Comparison of ENCODE assay signal across 8 mouse cellular contexts in genomic region chr8:3499751-3500150, GRCm38 (mm10). TPM values are rescaled to one million over a fixed set of nuclear protein-coding genes. Genes with fewer than 3 reads are reported as not detected.
DNase-seq lines count a peak whose midpoint lies in the region; ATAC-seq and TF ChIP-seq lines count a peak whose summit lies in the region.

No protein-coding gene starts in this region.

- 0 out of 2 replicates have a peak, but pooled peaks cover 5% of the 10 kb centered on the region for H3K4me1 ChIP-seq in kidney, embryonic 14.5 days (ENCODE audit: control insufficient read depth, insufficient read depth, low read length)
- peaks cover 20% of the 10 kb centered on the region for H3K4me1 ChIP-seq in bone marrow macrophage, adult 2 months (ENCODE audit: control insufficient read depth, insufficient read depth, low read length)
- peaks cover 47% of the 10 kb centered on the region for H3K4me1 ChIP-seq in hindbrain, embryonic 15.5 days (replicated peaks)
- peaks cover 49% of the 10 kb centered on the region for H3K4me1 ChIP-seq in midbrain, embryonic 13.5 days (replicated peaks)

- no peak for DNase-seq in kidney, postnatal 10 days
- no peak for DNase-seq in adrenal gland, postnatal 36 days
- DNase-seq in urinary bladder, postnatal 36 days (ENCODE audit: low spot score in 2 of 2): no peak
- DNase-seq in right cerebral cortex, postnatal 36 days (ENCODE audit: low spot score in 2 of 2): no peak

- ATAC-seq in kidney, embryonic 14.5 days (ENCODE audit: low FRiP score, low TSS enrichment): no peak; the same call in 1 of the 2 replicates
- ATAC-seq in hindbrain, embryonic 15.5 days (ENCODE audit: low FRiP score, low read depth): no peak
- peak; percentile 14; the same call in 1 of the 2 replicates for ATAC-seq in midbrain, embryonic 13.5 days

- H3K27ac ChIP-seq in kidney, embryonic 14.5 days (ENCODE audit: low read depth, low read length): peak overlapping the region; percentile 95
- peak overlapping the region; percentile 77 for H3K27ac ChIP-seq in bone marrow macrophage, adult 2 months (ENCODE audit: insufficient read depth, low read depth, low read length)
- H3K27ac ChIP-seq in hindbrain, embryonic 15.5 days (replicated peaks): peak overlapping the region; percentile 93
- H3K27ac ChIP-seq in midbrain, embryonic 13.5 days: peak overlapping the region; percentile 88

- H3K4me3 ChIP-seq in kidney, embryonic 14.5 days (ENCODE audit: low read length): peak overlapping the region; percentile 83
- H3K4me3 ChIP-seq in bone marrow macrophage, adult 2 months (ENCODE audit: insufficient read depth, low read length): peak overlapping the region; percentile 62
- peak overlapping the region; percentile 85 for H3K4me3 ChIP-seq in hindbrain, embryonic 15.5 days
- peak overlapping the region; percentile 77 for H3K4me3 ChIP-seq in midbrain, embryonic 13.5 days (replicated peaks)

- peak overlapping the region; percentile 84 for H3K4me2 ChIP-seq in kidney, embryonic 14.5 days (replicated peaks; ENCODE audit: low read depth, low read length)
- peak overlapping the region; percentile 77 for H3K4me2 ChIP-seq in hindbrain, embryonic 15.5 days
- peak overlapping the region; percentile 63 for H3K4me2 ChIP-seq in midbrain, embryonic 13.5 days (replicated peaks)

- peaks cover 11% of the 10 kb centered on the region for H3K9me3 ChIP-seq in kidney, embryonic 14.5 days (ENCODE audit: control insufficient read depth, low read length)
- no peaks in the 10 kb centered on the region for H3K9me3 ChIP-seq in hindbrain, embryonic 15.5 days
- H3K9me3 ChIP-seq in midbrain, embryonic 13.5 days: peaks cover 8% of the 10 kb centered on the region

- no peaks in the 10 kb centered on the region for H3K27me3 ChIP-seq in kidney, embryonic 14.5 days (ENCODE audit: control insufficient read depth, insufficient read depth, low read length)
- no peaks in the 10 kb centered on the region for H3K27me3 ChIP-seq in hindbrain, embryonic 15.5 days
- no peaks in the 10 kb centered on the region for H3K27me3 ChIP-seq in midbrain, embryonic 13.5 days

- no peak for TF ChIP-seq POLR2A in bone marrow macrophage, adult 2 months (IDR thresholded peaks at IDR 0.05; ENCODE audit: borderline replicate concordance, low read depth, low read length)

- peak overlapping the region; percentile 84 for H3K9ac ChIP-seq in kidney, embryonic 14.5 days (ENCODE audit: low read depth, low read length)
- H3K9ac ChIP-seq in hindbrain, embryonic 15.5 days: peak overlapping the region; percentile 69
- H3K9ac ChIP-seq in midbrain, embryonic 13.5 days (replicated peaks): peak overlapping the region; percentile 77

- no peak for TF ChIP-seq CTCF in bone marrow macrophage, adult 2 months (IDR thresholded peaks at IDR 0.05; ENCODE audit: low read depth, low read length)

- WGBS in kidney, embryonic 14.5 days: 2% methylated on average over 8 of the region's 8 CpGs
- 5% methylated on average over 8 of the region's 8 CpGs for WGBS in hindbrain, embryonic 15.5 days
- 10% methylated on average over 8 of the region's 8 CpGs for WGBS in midbrain, embryonic 13.5 days

- peaks cover 27% of the 10 kb centered on the region for H3K36me3 ChIP-seq in kidney, embryonic 14.5 days (ENCODE audit: control insufficient read depth, insufficient read depth, low read length)
- peaks cover 28% of the 10 kb centered on the region for H3K36me3 ChIP-seq in hindbrain, embryonic 15.5 days
- H3K36me3 ChIP-seq in midbrain, embryonic 13.5 days: peaks cover 30% of the 10 kb centered on the region

RNA-seq across cellular contexts. Expression of gene Mcoln1, which starts 0.5 kb away (rescaled TPM):
- 29.3 and 39.9 TPM in 2 replicates for polyA plus RNA-seq in kidney, embryonic 14.5 days (2014; fragmentation: Nextera tagmentation; extraction: Ambion mirVana)
- 112 and 117 TPM in 2 replicates for polyA plus RNA-seq in bone marrow macrophage, adult 2 months (2012; ENCODE audit: insufficient read depth, insufficient read length, missing spikeins)
- 102 and 125 TPM in 2 replicates for polyA plus RNA-seq in hindbrain, embryonic 15.5 days (2015; fragmentation: Nextera tagmentation; extraction: Ambion mirVana)
- polyA plus RNA-seq in midbrain, embryonic 13.5 days (2015; fragmentation: Nextera tagmentation; extraction: Ambion mirVana): 93.4 and 99.6 TPM in 2 replicates
- total RNA-seq in adrenal gland, postnatal 36 days (2021): 10 to 100 TPM; 36.1 to 39.8 TPM

RNA-seq across cellular contexts. Expression of gene Zfp358, which starts 6.8 kb away (rescaled TPM):
- polyA plus RNA-seq in kidney, embryonic 14.5 days (2014; fragmentation: Nextera tagmentation; extraction: Ambion mirVana): 27.9 and 47.9 TPM in 2 replicates
- 17.1 and 20.8 TPM in 2 replicates for polyA plus RNA-seq in bone marrow macrophage, adult 2 months (2012; ENCODE audit: insufficient read depth, insufficient read length, missing spikeins)
- polyA plus RNA-seq in hindbrain, embryonic 15.5 days (2015; fragmentation: Nextera tagmentation; extraction: Ambion mirVana): 64.9 and 72.1 TPM in 2 replicates
- 85.1 and 90.0 TPM in 2 replicates for polyA plus RNA-seq in midbrain, embryonic 13.5 days (2015; fragmentation: Nextera tagmentation; extraction: Ambion mirVana)
- 10 to 100 TPM; 18.3 to 22.3 TPM for total RNA-seq in adrenal gland, postnatal 36 days (2021)

RNA-seq across cellular contexts. Expression of gene Pnpla6, which starts 15.4 kb away (rescaled TPM):
- polyA plus RNA-seq in kidney, embryonic 14.5 days (2014; fragmentation: Nextera tagmentation; extraction: Ambion mirVana): 21.0 and 25.6 TPM in 2 replicates
- polyA plus RNA-seq in bone marrow macrophage, adult 2 months (2012; ENCODE audit: insufficient read depth, insufficient read length, missing spikeins): 36.0 and 39.9 TPM in 2 replicates
- 45.2 and 47.6 TPM in 2 replicates for polyA plus RNA-seq in hindbrain, embryonic 15.5 days (2015; fragmentation: Nextera tagmentation; extraction: Ambion mirVana)
- polyA plus RNA-seq in midbrain, embryonic 13.5 days (2015; fragmentation: Nextera tagmentation; extraction: Ambion mirVana): 33.0 and 34.1 TPM in 2 replicates
- 10 to 100 TPM; 35.8 to 37.1 TPM for total RNA-seq in adrenal gland, postnatal 36 days (2021)

RNA-seq across cellular contexts. Expression of gene Tex45, which starts 29.1 kb away (rescaled TPM):
- not detected in 2 replicates for polyA plus RNA-seq in kidney, embryonic 14.5 days (2014; fragmentation: Nextera tagmentation; extraction: Ambion mirVana)
- polyA plus RNA-seq in bone marrow macrophage, adult 2 months (2012; ENCODE audit: insufficient read depth, insufficient read length, missing spikeins): not detected in 2 replicates
- polyA plus RNA-seq in hindbrain, embryonic 15.5 days (2015; fragmentation: Nextera tagmentation; extraction: Ambion mirVana): 0.30 and 0.39 TPM in 2 replicates
- 0.17 and 0.23 TPM in 2 replicates for polyA plus RNA-seq in midbrain, embryonic 13.5 days (2015; fragmentation: Nextera tagmentation; extraction: Ambion mirVana)
- not detected for total RNA-seq in adrenal gland, postnatal 36 days (2021)

RNA-seq across cellular contexts. Expression of gene Pex11g, which starts 32.3 kb away (rescaled TPM):
- polyA plus RNA-seq in kidney, embryonic 14.5 days (2014; fragmentation: Nextera tagmentation; extraction: Ambion mirVana): 3.7 and 4.4 TPM in 2 replicates
- polyA plus RNA-seq in bone marrow macrophage, adult 2 months (2012; ENCODE audit: insufficient read depth, insufficient read length, missing spikeins): 3.1 and 4.5 TPM in 2 replicates
- 4.3 and 4.5 TPM in 2 replicates for polyA plus RNA-seq in hindbrain, embryonic 15.5 days (2015; fragmentation: Nextera tagmentation; extraction: Ambion mirVana)
- 4.4 and 5.3 TPM in 2 replicates for polyA plus RNA-seq in midbrain, embryonic 13.5 days (2015; fragmentation: Nextera tagmentation; extraction: Ambion mirVana)
- 10 to 100 TPM in 1 of 2 experiments, 1 to 10 TPM in 1; 5.7 to 13.6 TPM for total RNA-seq in adrenal gland, postnatal 36 days (2021)
